Mouse (Mus musculus): ENCODE results near the gene Iqch. TPM values are rescaled to one million over a fixed set of nuclear protein-coding genes. Genes with fewer than 3 reads are reported as not detected.
A peak's percentile ranks its signal among the peaks of the same experiment; 100 is the strongest.

Gene Iqch
- polyA plus RNA-seq, 1 experiment from 2014 or later, result 0.13 TPM

DNA sequence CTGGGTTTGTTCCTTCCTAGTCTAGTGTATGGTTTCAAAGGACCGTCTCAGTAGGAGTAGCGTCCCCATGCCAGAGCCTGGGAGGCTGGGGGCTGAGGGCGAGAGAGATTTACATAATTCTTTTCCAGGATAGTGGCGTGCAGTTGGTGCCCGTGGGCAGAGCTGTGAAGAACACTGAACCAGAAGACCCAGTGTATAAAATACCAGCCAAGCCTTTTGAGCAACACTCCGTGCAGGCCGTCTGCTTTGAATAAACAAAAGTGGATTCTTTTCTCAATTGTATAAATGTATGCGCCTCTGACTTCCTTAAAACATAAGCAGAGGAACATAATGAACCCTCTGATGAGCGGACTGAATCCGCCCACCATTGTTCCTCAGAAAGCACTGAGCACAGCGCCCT is 30.6 kb upstream of the Iqch start:
- no peaks in the 10 kb centered on the region for H3K9me3 ChIP-seq
- no peak overlapping the region for H3K27ac ChIP-seq
- H3K27me3 ChIP-seq, result no peaks in the 10 kb centered on the region
- no peak overlapping the region for H3K4me3 ChIP-seq
- peaks cover 32% of the 10 kb centered on the region for H3K36me3 ChIP-seq
- H3K9ac ChIP-seq, result no peak overlapping the region
- no peak overlapping the region for H3K4me2 ChIP-seq
- ATAC-seq (ENCODE audit: insufficient number of reproducible peaks, low FRiP score, low TSS enrichment, low read depth), result no peak
- no peaks in the 10 kb centered on the region for H3K4me1 ChIP-seq
- WGBS, result 81% methylated on average over 11 of the region's 11 CpGs

DNA sequence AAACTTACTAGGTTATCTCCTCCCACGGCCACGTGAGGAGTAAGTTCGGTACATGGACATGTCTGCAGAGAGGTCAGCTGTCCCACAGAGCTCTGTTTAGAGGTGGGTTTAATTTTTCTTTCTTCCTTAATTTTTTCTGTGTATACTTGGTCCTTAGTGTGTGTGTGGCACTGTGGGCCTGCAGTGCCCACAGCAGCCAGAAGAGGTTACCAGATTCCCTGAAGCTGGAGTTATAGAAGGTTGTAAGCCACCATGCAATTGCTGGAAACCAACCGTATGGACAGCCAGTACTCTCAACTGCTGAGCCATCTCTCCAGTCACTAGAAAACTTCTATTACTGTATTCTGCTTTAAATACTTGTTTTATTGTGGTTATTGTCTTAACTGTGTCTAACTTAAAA is 29.8 kb upstream of the Iqch start:
- H3K36me3 ChIP-seq, result peaks cover 25% of the 10 kb centered on the region
- ATAC-seq (ENCODE audit: insufficient number of reproducible peaks, low FRiP score, low TSS enrichment, low read depth), result no peak
- H3K9me3 ChIP-seq, result no peaks in the 10 kb centered on the region
- no peaks in the 10 kb centered on the region for H3K27me3 ChIP-seq
- H3K4me1 ChIP-seq, result no peaks in the 10 kb centered on the region
- WGBS, result 92% methylated on average over 4 of the region's 4 CpGs
- H3K4me2 ChIP-seq, result no peak overlapping the region
- no peak overlapping the region for H3K9ac ChIP-seq
- no peak overlapping the region for H3K27ac ChIP-seq
- H3K4me3 ChIP-seq, result no peak overlapping the region

DNA sequence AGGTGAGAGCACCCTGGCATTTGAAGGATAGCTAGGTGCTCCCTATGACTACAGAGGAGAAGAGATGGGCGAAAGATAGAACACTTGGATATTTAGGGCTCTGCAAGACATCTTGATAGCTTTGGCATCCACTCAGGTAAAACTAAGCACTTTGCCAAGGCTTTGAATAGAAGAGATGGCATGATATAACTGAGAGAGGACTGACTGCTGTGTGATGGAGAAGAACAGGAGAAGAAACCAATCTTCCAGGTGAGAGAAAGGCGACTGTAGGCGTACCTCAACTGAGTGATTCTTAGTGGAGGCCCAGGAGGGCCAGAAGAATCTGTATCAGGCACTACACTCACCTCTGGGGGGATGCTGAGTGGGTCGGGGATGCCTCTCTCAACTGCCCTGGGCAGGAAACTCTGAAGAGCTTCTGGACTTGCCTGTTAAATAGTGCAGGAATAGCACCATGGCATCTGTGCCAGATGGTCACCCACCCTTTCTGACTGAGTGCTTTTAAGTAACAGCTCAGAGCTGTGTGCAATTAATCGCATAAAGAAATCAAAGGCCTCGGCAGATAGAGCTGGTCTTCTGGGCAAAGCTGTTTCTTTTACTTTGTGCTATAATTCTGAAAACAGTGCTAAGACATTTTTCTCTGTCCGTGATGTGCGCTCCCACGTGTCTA is 22.9 kb upstream of the Iqch start:
- Histone ChIP-seq H3K4me2 (no peak overlapping the region), H3K9me3 (no peaks in the 10 kb centered on the region), H3K9ac (no peak overlapping the region), H3K36me3 (peaks cover 18% of the 10 kb centered on the region; the same call in 1 of the 2 replicates), H3K4me3 (no peak overlapping the region), H3K27me3 (no peaks in the 10 kb centered on the region), H3K27ac (no peak overlapping the region), H3K4me1 (no peaks in the 10 kb centered on the region)
- ATAC-seq (ENCODE audit: insufficient number of reproducible peaks, low FRiP score, low TSS enrichment, low read depth), result no peak
- 86% methylated on average over 9 of the region's 9 CpGs for WGBS

DNA sequence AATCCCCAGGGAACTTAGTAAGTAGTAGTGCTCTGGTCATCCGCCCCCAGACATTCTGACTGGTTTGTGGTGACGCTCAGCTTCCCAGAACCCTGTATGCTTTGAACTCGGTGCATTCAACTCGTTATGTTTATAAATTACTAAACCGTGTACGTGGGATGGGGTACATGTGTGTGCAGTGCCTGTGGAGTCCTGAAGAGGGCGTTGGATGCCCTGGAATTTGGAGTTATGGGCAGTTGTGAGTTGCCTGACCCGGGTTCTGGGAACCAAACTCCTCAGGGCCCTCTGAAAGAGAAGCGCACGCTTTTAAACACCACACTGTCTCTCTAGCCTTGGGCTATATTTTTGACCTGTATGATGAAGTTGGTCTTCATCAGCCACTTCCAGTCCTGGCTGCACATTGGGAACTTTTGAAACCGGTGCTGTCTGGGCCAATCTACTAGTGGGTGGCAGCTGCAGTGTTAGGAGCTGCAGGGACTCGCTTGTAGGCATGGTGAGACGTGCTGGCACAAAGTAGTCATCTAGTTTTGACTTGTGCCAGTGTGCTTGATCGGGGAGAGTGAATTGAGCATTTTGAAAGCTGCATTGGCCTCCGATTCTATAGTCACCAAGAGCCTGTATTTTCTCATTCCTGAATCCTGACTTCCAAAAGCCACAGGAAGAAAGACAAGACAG is 21.7 kb upstream of the Iqch start:
- Histone ChIP-seq H3K4me1 (no peaks in the 10 kb centered on the region), H3K4me2 (no peak overlapping the region), H3K36me3 (peaks cover 20% of the 10 kb centered on the region; the same call in 1 of the 2 replicates), H3K27ac (no peak overlapping the region), H3K4me3 (no peak overlapping the region), H3K27me3 (no peaks in the 10 kb centered on the region), H3K9me3 (no peaks in the 10 kb centered on the region), H3K9ac (no peak overlapping the region)
- 63% methylated on average over 15 of the region's 15 CpGs for WGBS
- no peak for ATAC-seq (ENCODE audit: insufficient number of reproducible peaks, low FRiP score, low TSS enrichment, low read depth)

DNA sequence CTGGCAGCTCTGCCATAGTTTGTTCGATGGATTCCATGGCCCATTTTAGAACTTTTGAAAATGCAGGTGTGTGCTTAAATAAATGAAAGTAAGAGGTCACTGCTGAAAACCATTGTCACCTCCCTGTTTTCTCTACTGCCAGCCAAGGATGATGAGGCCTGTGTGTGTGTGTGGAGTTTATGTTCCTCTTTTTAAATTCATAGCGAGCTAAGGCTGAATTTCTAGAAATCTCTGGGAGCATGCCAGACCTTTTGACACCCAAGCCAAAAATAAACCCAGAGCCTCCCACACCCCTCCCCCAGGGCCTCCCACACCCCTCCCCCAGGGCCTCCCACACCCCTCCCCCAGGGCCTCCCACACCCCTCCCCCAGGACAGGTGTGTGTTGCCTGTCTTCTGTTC is 15.7 kb upstream of the Iqch start:
- H3K4me2 ChIP-seq, result no peak overlapping the region
- no peak overlapping the region for H3K9ac ChIP-seq
- H3K4me1 ChIP-seq, result peaks cover 19% of the 10 kb centered on the region
- WGBS, result 87% methylated on average over 2 of the region's 2 CpGs
- no peak overlapping the region for H3K27ac ChIP-seq
- H3K36me3 ChIP-seq, result peaks cover 30% of the 10 kb centered on the region
- no peak for ATAC-seq (ENCODE audit: insufficient number of reproducible peaks, low FRiP score, low TSS enrichment, low read depth)
- H3K4me3 ChIP-seq, result no peak overlapping the region
- H3K9me3 ChIP-seq, result no peaks in the 10 kb centered on the region
- H3K27me3 ChIP-seq, result no peaks in the 10 kb centered on the region

DNA sequence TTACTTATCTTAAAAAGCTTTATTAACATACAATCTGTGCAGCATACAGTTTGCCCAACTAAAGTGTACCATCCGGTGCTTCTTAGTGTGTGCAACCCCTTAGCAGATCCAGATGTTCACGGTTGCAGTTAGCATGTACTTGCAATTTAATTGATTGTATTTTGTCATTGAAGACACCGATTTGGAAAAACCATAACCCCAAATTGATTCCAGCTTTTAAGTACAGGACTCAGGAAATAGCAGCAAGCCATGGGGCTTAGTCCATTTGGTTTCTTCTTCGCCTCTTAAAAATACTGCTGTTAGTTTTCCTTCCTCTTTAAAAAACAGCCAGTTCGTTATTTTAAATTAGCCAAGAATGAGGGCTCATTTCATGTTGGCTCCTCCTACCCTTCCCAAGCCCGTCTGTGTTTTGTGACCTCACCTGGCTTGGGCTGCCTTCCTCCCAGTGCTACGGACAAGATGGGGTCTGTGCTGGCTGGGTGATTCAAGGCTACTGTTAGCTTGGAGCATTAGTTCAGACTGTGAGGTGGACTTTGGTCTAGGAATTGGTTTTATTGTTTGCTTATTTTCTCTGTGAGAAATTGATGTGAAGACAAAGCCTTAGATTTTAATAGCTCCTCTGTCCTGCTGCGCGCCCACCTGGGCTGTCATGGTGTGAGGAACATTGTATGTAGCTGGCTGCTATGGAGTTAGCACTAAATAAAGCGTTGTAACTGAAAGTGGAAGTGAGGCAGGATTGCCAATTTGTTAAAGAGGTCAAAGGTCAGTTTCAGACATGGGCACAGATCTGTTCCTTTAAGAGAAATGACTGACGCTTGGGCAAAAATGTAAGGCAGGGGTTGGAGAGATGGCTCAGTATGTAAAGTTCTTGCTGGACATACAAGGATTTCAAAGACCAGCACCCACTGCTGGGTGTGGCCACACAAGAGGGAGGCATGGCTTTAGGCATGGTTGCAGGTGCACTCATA is 12.0 kb upstream of the Iqch start:
- Histone ChIP-seq H3K36me3 (peaks cover 17% of the 10 kb centered on the region), H3K27ac (no peak overlapping the region), H3K9ac (no peak overlapping the region), H3K4me3 (no peak overlapping the region), H3K9me3 (no peaks in the 10 kb centered on the region), H3K4me2 (no peak overlapping the region), H3K4me1 (peaks cover 51% of the 10 kb centered on the region), H3K27me3 (no peaks in the 10 kb centered on the region)
- ATAC-seq (ENCODE audit: insufficient number of reproducible peaks, low FRiP score, low TSS enrichment, low read depth), result no peak
- 45% methylated on average over 11 of the region's 11 CpGs for WGBS

DNA sequence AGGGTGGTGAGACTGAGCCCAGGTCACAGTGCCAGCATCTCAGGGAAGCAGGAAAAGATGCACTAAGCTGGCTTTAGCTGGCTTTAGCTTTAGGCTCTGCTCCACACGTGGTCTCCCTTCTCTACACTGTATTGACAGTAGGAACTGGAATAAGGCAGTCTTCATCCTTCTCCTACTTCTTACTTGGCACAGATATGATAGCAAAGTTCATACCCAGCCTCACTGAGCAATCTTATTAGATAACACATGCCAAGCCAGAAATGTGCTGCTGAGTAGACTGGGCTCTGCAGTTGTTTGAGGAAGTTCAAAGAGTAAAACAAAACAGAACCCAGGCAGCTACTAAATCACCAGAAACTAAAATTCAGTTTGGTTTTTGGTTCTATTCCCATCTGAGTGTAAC is 11.3 kb upstream of the Iqch start:
- no peak overlapping the region for H3K9ac ChIP-seq
- H3K9me3 ChIP-seq, result no peaks in the 10 kb centered on the region
- WGBS, result 17% methylated on average over 1 of the region's 1 CpGs
- H3K4me3 ChIP-seq, result no peak overlapping the region
- peaks cover 54% of the 10 kb centered on the region for H3K4me1 ChIP-seq
- H3K27ac ChIP-seq, result peak overlapping the region; percentile 61
- peaks cover 17% of the 10 kb centered on the region for H3K36me3 ChIP-seq
- peak overlapping the region; percentile 3; the same call in 1 of the 2 replicates for H3K4me2 ChIP-seq
- ATAC-seq (ENCODE audit: insufficient number of reproducible peaks, low FRiP score, low TSS enrichment, low read depth), result 0 out of 2 replicates have a peak, but pooled peaks have one; percentile 11
- H3K27me3 ChIP-seq, result no peaks in the 10 kb centered on the region

DNA sequence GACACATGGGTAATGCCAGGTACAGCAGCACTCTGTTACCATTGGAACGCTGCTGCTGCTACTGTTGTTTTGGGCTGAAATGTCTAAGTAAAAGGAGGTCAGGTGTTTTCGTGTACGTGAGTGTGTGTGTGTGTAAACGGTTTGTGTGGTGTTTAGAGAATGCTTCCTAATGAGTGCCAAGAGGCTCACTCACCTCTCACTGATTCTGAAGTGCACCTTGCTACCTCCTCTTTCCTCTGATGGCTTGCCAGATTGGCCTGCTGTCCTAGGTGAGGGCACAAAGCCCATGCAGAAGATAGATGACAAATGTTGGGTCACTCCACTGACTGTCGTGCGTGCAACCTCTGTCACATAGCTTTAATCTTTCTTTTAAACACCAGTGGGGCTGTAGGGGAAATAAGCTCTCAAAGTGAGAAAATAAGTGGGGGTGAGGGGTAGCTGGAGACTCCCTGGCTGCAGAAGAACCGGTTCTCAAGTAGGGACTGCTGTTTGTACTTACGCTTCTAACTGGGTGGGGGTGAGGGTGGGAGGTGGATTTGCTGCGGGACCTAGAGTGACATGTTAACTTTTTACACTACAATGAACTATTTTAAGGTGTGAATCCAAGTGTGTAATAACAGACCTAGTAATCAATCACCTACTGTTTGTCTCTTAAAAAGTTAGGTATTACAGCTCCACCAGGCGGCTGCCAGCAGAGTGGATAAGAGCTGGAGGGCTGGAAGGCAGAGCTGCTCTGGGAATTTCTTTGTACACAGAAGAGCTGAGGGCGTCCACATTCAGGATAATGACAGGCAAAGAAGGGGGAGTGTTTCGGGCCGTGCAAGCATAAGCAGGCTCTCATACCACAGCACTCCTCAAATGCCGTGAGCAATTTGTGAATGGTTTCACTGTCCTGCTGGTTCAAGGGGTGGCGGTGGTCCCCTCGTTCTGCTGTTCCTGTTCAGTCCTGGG is 10.5 kb upstream of the Iqch start:
- Histone ChIP-seq H3K27me3 (no peaks in the 10 kb centered on the region), H3K9ac (no peak overlapping the region), H3K4me1 (peaks cover 54% of the 10 kb centered on the region), H3K4me2 (peak overlapping the region; percentile 3; the same call in 1 of the 2 replicates), H3K36me3 (peaks cover 11% of the 10 kb centered on the region), H3K9me3 (no peaks in the 10 kb centered on the region), H3K27ac (peak overlapping the region; percentile 61), H3K4me3 (no peak overlapping the region)
- peak; percentile 55; the same call in 1 of the 2 replicates for ATAC-seq (ENCODE audit: insufficient number of reproducible peaks, low FRiP score, low TSS enrichment, low read depth)
- WGBS, result 35% methylated on average over 16 of the region's 16 CpGs

DNA sequence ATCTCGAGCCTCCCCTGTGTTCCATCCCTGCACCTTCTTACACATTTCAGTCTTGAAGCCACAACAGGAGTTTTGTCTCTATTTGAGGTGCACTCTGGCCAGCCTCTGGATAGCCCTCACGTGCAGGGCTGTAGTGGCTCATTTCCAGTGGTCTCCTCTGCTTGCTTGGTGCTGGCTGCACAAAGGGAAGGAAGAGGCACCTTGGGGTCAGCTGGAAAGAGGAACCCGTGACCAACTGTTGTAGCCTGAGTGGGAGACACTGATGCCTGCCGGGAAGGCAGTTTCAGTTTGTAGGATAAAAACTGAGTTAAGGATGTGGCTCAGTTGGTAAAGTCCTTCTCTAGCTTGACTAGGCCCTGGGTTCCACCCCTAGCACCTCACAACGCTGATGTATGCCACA is 9.7 kb upstream of the Iqch start:
- no peak overlapping the region for H3K4me2 ChIP-seq

DNA sequence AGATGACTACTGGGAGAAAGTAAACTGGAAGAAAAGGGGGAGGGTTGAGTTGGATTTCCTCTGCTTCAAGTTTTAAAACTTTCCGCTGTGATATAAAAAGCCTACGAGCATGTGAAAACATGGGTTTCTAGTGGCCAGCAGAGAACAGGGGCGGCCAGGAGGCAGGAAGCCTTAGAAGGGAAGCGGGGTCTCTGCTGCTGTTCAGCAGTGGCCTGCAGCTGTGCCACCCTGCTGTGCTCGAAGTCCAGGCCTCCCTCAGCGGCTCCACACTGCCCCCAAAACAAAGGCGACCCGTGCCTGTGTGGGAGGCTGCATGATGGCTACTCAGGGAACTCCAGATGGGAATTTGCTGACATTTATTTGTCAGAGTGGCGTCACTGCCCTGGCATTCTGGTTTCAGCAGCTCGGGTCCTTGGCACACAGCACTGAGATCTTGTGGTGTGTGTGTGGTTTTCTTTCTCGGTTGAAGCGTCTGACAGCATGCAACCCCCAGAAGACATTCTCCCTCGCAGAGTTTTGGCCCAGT is 8.6 kb upstream of the Iqch start:
- H3K27me3 ChIP-seq, result no peaks in the 10 kb centered on the region
- no peaks in the 10 kb centered on the region for H3K9me3 ChIP-seq
- peak overlapping the region; percentile 32 for H3K4me2 ChIP-seq
- no peak overlapping the region for H3K9ac ChIP-seq
- ATAC-seq (ENCODE audit: insufficient number of reproducible peaks, low FRiP score, low TSS enrichment, low read depth), result peak; percentile 27; the same call in 1 of the 2 replicates
- H3K27ac ChIP-seq, result peak overlapping the region; percentile 85
- H3K4me3 ChIP-seq, result no peak overlapping the region
- H3K36me3 ChIP-seq, result no peaks in the 10 kb centered on the region
- WGBS, result 17% methylated on average over 13 of the region's 13 CpGs
- H3K4me1 ChIP-seq, result peaks cover 54% of the 10 kb centered on the region

More for the DNA sequence above, 9.7 kb upstream of the Iqch start:
- Histone ChIP-seq H3K4me3 (no peak overlapping the region), H3K9me3 (no peaks in the 10 kb centered on the region), H3K36me3 (peaks cover 5% of the 10 kb centered on the region; the same call in 1 of the 2 replicates), H3K27me3 (no peaks in the 10 kb centered on the region), H3K4me1 (peaks cover 54% of the 10 kb centered on the region), H3K9ac (no peak overlapping the region), H3K27ac (peak overlapping the region; percentile 29)
- ATAC-seq (ENCODE audit: insufficient number of reproducible peaks, low FRiP score, low TSS enrichment, low read depth), result no peak
- WGBS, result 63% methylated on average over 5 of the region's 5 CpGs

DNA sequence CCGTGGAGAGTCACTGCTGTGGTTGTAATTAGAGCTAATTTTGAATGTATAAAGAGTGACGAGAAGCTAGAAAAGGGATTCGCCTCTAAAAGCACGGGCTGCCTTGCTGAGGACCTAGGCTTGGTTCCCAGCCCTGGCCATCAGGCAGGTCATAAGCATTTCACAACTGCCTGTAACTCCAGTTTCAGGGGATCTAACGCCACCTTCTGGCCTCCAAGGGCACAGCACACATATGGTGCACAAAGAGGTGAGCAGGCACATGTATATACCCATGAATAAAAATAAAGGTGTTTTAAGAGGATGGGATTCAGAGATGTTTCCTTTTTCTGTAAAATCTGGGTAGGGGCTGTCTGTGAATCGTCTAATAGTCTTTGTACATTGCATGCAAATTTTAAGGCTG is 7.9 kb upstream of the Iqch start:
- no peak for ATAC-seq (ENCODE audit: insufficient number of reproducible peaks, low FRiP score, low TSS enrichment, low read depth)
- H3K9me3 ChIP-seq, result no peaks in the 10 kb centered on the region
- H3K4me2 ChIP-seq, result no peak overlapping the region
- H3K4me1 ChIP-seq, result peaks cover 54% of the 10 kb centered on the region
- peak overlapping the region; percentile 85; the same call in 1 of the 2 replicates for H3K27ac ChIP-seq
- WGBS, result 80% methylated on average over 6 of the region's 6 CpGs
- H3K4me3 ChIP-seq, result no peak overlapping the region
- no peaks in the 10 kb centered on the region for H3K36me3 ChIP-seq
- no peaks in the 10 kb centered on the region for H3K27me3 ChIP-seq
- H3K9ac ChIP-seq, result no peak overlapping the region
